Mouse (Mus musculus) myocyte (in vitro differentiated cells): ENCODE results near the gene Mrpl40.

Experiments
- MAX ChIP-seq: IDR thresholded peaks from one replicate; pipeline ENCODE4 v1.6.1; 2011; ENCODE audit warnings: low read depth, mild to moderate bottlenecking, control low read depth
- MYOD1 ChIP-seq, 3 experiments: IDR thresholded peaks; one replicate each; pipeline ENCODE4 v1.6.1; 2011; ENCODE audit warnings: control low read depth in 2 of 3, low read depth in 2 of 3, mild to moderate bottlenecking in 2 of 3, moderate library complexity in 1 of 3; ENCODE audit not compliant: insufficient read length in 2 of 3, control insufficient read depth in 1 of 3
- POLR2A ChIP-seq: IDR thresholded peaks from one replicate; pipeline ENCODE4 v1.6.1; 2011; ENCODE audit warnings: low read depth, mild to moderate bottlenecking, control low read depth, moderate library complexity; ENCODE audit not compliant: insufficient read length
- POLR2AphosphoS2 ChIP-seq: IDR thresholded peaks from one replicate; pipeline ENCODE4 v1.6.1; 2011; ENCODE audit warnings: low read depth, control low read depth; ENCODE audit not compliant: insufficient read length
- SRF ChIP-seq: IDR thresholded peaks from one replicate; pipeline ENCODE4 v1.6.1; 2011; ENCODE audit warnings: low read depth; ENCODE audit not compliant: control insufficient read depth, insufficient read length
- TCF12 ChIP-seq: IDR thresholded peaks from one replicate; pipeline ENCODE4 v1.6.1; 2011; ENCODE audit warnings: mild to moderate bottlenecking, control low read depth; ENCODE audit not compliant: poor library complexity, insufficient read depth, severe bottlenecking
- USF1 ChIP-seq: IDR thresholded peaks from one replicate; pipeline ENCODE4 v1.6.1; 2011; ENCODE audit warnings: low read depth, mild to moderate bottlenecking, control low read depth, moderate library complexity

DNA sequence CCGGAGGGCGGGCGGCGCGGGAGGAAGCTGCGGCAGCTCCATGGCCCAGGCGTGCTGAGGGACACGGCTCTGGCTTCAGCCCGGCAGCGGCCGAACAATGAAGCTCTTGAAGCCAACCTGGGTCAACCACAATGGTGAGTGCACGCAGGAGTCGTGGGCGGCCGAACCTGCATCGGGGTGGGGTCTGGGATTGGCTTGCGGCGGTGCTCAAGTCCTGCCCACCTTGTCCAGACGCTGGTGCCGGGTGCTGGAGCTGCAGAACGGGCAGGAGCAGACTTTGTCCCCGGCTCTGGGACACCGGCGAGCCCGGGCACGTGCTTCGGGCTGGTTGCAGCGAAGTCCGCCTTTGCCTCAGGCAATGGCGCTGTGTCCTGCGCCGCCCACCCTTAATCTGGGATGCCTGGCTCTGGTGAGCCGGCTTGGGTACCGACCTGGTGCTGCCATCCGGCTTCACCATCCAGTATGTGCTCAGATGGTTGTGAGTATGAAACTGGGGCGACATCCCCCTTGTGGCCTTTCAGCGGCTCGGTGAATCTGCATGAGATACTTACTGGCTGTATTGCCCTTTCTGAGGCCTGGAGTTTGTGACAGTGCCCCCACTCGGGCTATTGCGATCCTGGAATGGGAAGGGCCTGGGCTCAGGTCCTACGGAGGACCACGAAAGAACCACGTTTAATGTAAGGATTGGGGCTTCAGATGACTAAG, 876 bp upstream of the Mrpl40 start:
- peak; percentile 5 for TF ChIP-seq MAX
- no peak for TF ChIP-seq SRF
- peak; percentile 16 for TF ChIP-seq POLR2A
- TF ChIP-seq MYOD1 (IDR thresholded peaks at IDR 0.05; ENCODE audit: control insufficient read depth in 1 of 3, insufficient read length in 2 of 3, low read depth in 2 of 3): no peak
- TF ChIP-seq USF1: no peak
- TF ChIP-seq TCF12: no peak
- no peak for TF ChIP-seq POLR2AphosphoS2
